Mouse (Mus musculus) ovary, postnatal 10 days (tissue): Measurements from ENCODE around the gene Neurog3.

Experiments
- DNase-seq: peaks from one replicate; pipeline ENCODE4 v3.0.0; 2022; ENCODE audit warnings: low spot score

Neurog3 gene

DNA sequence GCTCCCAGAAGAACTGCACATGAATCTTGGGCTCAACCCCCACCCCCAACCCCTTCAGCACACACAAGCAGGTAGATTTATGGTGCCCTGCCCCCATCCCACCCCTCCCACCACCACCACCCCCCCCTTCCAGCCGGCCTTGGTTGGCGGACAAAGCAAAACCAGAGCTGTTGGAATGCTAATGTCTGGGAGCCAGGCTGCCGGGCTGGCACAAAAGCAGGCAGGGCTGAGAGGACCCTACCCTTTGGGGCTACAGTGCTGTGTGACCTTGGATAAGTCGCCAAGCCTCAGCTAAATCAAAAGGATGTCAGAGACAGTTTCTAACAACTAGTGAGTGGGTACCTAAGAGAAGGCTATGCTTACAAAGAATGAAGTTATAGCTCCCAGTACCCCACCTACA, 4.3 kb downstream of the Neurog3 start:
- DNase-seq: no peak

DNA sequence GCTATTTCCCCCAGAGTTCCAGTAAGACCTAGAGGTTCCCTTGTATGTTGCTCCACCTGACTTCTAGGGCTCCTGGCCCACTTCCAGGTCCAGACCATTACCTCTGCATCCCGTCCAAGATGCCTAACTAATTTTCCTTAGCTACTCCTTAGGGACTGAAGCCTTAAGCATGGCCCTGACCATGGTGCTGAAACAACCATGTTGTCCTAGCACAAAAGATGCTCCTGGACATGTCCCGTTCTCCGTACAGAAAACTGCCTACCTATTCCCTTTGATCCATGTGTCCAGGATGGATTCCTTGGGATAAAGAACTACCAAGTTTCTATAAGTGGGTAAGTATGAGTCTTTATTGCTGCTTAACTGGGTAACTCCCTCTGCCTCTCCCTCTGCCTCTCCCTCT, 5.2 kb downstream of the Neurog3 start:
- no peak for DNase-seq

DNA sequence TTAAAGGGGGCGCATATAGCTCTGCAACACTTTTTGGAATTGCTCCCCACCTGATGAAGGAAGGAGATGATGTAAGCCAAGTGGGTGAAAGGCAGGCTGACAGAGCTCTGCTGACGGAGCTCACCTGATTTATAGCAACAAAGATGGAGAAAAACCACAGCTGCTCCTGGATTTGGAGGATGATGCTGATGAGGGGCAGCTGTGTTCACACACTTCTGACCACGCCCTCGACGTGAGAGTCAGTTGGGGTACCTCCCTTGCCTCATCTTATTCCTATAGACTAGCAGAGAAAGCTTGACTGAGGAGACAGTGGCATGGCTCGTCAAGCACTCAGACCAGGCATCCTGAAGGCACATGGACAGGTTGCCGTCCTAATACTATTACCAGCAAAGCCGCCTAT, 10.9 kb downstream of the Neurog3 start, which contains the start of gene Fam241b:
TSS of gene Fam241b (minus strand) at position 101 of the 400 bp plus-strand sequence.
- DNase-seq: no peak

DNA sequence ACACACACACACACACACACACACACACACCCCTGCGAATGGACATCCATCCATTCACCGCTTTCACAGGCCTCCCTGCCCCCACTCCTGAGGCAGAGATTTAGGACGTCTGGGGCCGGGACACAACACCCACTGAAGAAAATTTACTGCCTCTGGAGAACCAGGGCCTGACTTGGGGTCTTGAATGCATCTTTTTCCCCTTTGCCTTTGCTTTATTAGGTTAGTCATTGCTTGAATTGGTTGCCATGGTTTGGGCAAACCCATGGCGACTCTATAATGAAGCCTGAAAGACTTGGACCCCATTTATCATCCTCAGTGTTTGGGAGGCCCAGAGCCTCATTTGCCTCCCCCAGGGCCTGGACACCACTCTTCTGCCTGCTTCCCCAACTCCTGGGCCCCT, 13.1 kb downstream of the Neurog3 start:
- no peak for DNase-seq

DNA sequence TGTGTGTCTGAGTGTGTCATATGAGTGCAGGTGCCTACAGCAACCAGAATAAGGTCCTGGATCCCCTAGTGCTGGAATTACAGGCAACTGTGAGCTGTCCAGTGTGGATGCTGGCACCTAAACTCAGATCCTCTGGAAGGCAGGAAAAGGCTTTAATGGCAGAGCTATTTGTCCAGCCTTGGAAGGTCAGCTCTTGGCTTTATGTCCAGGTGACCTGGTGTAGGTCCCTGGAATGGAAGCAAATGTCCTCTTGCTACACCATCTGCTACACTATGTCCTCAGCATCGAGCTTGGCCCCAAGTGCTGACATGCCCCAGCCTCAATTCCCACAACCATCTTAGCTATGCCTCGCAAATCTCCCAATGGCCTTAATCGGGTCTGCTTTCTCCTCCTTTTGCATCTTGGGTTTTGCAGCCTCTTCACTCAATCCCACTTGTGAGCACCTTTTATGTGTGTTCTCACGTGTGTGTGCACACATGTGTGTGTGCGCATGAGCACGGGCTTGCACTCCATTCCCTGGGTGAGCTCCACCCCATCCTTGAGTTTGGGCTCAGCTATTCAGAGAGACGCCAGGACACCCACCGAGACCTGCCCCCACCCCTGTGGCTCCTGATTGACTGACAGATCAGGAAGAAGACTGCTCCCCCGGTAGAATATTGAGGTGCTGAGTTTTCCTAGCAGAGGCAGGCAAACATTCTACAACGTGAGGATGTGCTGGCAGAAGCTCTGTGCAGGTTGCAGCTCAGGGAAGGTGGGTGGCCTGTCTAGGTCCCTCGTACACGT, 14.8 kb downstream of the Neurog3 start:
- no peak for DNase-seq

DNA sequence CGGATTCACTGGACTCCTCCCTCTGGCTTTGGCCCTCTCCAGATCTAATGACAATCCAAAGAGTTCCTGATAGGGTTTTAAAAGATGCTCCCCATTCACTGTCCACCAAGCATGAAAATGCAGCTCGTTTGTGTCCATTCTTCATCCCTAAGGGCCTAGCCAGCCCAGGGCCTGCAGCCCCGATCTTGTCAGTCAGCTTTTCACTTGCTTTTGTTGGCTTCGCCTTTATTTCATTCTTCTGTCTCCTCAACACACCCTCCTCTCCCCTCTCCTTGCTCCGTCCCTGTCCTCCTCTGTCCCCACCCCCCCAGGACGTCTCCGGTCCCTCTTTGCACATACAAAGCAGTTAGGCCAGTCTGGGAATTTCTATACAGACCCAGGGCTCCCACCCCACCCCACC, 17.0 kb downstream of the Neurog3 start:
- DNase-seq: no peak

DNA sequence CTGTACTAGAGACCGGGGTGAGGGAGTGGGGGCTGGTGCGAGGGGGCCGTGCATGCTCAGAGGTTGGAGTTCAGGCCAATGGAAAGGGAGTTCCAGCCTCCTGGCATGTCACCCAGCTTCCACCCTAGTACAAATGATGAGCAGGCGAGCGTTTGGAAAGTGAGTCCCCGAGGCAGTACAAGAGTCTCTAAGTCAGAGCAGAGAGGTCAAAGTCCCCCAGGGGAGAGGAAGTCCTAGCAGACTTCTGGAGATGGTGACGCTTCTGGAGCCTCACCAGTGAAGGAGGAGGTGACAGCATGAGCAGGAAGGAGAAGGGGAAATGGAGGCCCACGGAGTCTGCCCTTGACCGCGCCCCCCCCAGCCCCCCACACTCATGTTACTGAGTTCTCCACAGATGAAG, 29.5 kb downstream of the Neurog3 start:
- no peak for DNase-seq

DNA sequence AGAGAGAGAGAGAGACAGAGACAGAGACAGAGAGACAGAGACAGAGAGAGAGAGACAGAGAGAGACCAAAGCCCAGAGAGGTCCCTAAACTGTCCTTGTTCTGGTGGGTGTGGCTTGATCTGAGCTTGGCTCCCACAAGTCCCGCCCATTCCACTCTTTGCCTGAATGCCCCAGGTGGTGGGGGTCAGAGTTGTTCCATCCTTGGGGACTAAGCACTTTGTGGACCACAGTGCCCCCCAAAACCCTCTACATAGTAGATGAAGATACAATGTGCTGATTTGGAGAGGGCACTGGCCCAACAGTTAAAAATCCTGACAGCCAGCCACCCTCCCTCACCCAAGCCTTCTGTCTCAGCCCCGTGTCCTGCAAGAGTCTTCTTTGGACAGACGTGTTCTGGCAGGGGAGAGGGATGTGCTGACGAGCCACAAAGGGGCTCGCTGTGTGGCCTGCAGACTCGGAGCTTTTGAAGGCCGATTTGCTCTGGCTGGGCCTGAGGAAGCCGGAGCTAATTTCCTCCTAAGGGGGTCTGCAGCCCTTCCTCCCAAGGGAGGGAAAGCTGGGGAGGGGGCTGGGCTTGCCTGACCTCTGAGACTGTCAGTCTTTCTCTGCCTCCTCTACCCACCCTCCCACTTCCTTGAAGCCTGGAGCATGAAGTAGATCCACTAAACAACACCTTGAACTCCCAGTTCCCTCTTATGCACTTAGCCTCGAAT, 40.1 kb downstream of the Neurog3 start:
- no peak for DNase-seq

DNA sequence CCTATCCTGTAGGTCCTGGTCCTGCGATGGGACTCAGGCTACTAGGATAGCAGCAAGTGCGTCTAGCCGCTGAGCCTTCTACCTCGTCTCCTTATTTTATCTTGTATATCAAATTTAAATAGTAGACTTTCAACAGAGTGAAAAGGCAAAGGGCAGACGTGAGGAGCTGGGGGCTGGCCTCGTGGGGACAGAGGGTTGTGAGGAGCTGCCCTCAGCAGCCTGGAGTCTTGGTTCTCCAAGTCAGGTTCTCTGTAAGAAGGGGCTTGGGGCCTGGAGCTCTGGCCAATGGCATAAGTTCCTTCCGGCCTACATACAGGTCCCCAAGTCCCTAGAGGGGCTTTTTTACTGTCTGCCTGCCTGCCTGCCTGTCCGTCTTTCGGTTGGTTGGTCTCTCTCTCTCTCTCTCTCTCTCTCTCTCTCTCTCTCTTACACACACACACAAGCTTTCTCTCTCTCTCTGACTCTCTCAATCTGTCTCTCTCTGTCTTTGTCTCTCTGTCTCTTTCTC, 41.1 kb downstream of the Neurog3 start:
- no peak for DNase-seq

DNA sequence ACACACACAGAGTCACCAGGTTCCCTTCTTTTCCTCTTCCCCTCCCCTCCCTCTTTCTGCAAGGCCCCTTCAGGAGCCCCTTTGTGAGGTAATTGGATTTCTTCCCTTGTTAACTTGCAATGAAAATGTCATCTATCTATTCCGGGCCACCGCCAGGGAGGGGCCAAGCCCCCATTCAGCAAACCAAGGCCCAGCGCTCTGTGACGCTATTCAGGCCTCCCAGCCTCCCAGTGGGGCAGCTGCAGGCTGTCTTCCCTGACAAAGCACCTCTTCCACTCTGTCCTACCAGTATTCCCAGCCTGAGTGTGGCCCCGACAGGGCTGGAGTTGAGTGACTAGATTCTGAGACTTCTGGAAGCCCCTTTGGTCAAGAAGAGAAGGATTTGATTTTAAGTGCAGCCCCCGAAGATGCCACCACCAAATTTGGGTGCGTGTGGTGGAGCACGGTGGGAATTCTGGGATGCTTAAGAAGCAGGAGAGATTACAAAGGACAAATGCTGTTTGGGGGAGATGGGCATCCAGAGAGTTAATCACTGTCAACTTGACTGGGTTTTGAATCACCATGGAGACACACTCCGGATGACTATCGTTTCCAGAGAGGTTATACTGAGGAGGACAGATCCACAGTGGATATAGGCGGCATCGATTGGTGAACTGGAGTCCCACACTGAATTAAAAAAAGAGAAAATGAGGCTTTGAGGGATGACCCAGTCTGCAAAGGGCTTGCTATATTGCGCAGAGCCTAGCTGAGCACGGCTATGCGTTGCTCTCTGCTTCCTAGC, 41.8 kb downstream of the Neurog3 start:
- DNase-seq: no peak

DNA sequence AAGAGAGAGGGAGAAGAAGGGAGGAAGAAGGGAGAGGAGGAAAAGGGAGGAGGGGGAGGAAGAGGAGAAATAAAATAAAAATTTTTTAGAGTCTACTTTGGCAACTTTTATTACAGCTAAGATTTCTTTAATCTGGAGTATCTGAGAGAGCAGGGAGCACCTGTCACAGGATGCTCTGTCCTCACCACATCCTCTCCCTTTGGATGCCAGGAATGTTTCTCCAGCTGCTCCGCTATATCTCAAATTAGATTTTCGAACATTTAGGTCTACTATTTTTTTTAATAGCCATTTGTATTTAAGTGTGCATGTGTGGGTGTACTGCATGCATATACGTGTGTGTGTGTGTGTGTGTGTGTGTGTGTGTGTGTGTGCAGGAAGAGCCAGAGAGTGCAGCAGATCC, 47.1 kb downstream of the Neurog3 start:
- DNase-seq: no peak

DNA sequence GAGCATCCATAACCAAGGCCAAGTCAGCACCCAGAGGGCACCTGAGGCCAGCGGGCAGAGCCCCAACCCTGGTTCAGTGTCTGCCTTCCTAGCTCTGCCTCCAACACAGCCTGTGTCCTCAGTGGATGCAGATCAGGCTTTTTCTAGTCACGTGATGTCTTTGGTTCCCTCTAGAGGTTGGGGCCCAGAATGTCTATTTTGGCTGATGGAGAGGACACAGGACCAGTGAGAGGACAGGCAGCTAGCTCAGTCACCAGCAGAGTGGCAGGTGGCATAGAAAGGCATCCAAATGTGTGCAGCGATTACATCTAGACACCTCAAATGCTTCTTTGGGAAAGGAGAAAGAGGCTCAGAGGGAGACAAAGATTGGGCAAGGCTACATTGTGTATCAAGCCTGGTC, 48.8 kb downstream of the Neurog3 start:
- no peak for DNase-seq

DNA sequence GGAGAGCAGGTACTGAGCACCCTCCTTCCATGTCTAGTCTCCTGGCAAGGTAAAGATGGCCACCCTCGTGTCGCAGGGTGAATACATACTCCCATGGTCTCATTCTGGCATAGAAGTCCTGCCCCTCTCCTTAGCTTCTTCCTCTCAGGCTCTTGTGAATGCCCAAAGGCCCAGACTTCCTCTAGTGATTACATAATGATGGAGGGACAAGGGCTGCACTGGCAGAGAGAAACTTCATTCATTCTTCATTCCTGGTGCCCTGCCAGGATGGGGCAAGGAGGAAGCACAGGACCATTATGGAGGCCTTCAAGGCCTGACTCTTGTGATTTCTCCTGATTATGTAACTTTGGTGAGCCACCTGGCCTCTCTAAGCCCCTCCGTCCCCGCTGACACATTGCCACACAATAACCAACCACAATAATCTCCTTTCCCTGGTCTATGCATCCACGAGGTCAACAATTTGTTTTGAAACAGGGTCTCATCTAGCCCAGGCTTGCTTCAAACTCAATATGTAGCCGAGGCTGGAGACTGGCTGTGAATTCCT, 49.7 kb downstream of the Neurog3 start:
- no peak for DNase-seq

DNA sequence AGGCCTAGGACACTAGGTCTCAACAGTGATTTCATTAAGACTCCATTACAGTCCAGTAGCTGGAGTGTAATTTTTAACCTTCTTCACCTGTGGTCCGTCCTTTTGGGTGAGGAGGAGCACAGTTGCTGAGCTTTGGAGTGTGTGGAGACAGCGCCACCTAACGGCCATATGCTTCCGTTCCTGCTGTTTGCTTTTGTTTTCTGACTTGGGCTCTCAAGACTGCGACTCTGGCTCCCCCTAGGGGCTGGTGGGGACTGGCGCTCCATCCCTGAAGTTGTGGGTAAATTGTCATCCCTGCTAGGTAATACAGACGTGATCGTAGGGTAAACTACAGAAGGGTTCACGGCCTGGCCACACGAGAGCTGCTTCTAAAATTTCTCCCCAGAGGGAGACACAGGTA, 50.2 kb downstream of the Neurog3 start:
- DNase-seq: peak; percentile 89
